17 mouse cellular contexts compared by ENCODE assay signal in genomic region chr11:62103380-62103911, GRCm38 (mm10).
DNase-seq lines count a peak whose midpoint lies in the region; ATAC-seq and TF ChIP-seq lines count a peak whose summit lies in the region.
"Had no signal": no experiment of that assay in that cellular context is flagged by ENCODE, and none has a peak within 500 bp of the region (broad histone marks: within the 10 kb centered on the region; RNA-seq: fewer than 3 reads in every experiment).

No protein-coding gene starts in this region.

- H3K79me2 ChIP-seq in MEL (ENCODE audit: control insufficient read depth, insufficient read depth, low read length, poor library complexity), result no peaks in the 10 kb centered on the region

- TF ChIP-seq CTCF in heart, postnatal 0 days (IDR thresholded peaks at IDR 0.05; ENCODE audit: low read depth), result no peak
- TF ChIP-seq CTCF in MEL (IDR thresholded peaks at IDR 0.05 in 2 of 3, conservative IDR thresholded peaks at IDR 0.05 in 1 of 3; ENCODE audit: control insufficient read depth in 1 of 3, insufficient read depth in 1 of 3, low read depth in 2 of 3, low read length in 3 of 3, poor library complexity in 1 of 3, severe bottlenecking in 1 of 3), result no peak

- H3K36me3 ChIP-seq in heart, postnatal 0 days (replicated peaks; ENCODE audit: control insufficient read depth, insufficient read depth, low read length), result no peaks in the 10 kb centered on the region
- peaks cover 0 to 41% of the 10 kb centered on the region in 2 experiments; a peak in 2 of 4 replicates for H3K36me3 ChIP-seq in MEL (ENCODE audit: control insufficient read depth in 1 of 2, insufficient read depth in 2 of 2, low read length in 2 of 2)
- H3K36me3 ChIP-seq: hindbrain, embryonic 10.5 days; limb, embryonic 15.5 days had no signal

- WGBS in heart, postnatal 0 days, result 7% methylated on average over 3 of the region's 3 CpGs

- no peak for TF ChIP-seq POLR2A in MEL (IDR thresholded peaks at IDR 0.05; ENCODE audit: control insufficient read depth in 1 of 2, insufficient read depth in 1 of 2, low read depth in 1 of 2, low read length in 2 of 2, poor library complexity in 1 of 2)

- no peak overlapping the region for H3K9ac ChIP-seq in heart, postnatal 0 days (replicated peaks; ENCODE audit: low read depth, low read length)
- no peak overlapping the region for H3K9ac ChIP-seq in MEL (ENCODE audit: control insufficient read depth, low read depth, low read length, poor library complexity, severe bottlenecking)
- H3K9ac ChIP-seq: limb, embryonic 15.5 days had no signal

- no peaks in the 10 kb centered on the region for H3K9me3 ChIP-seq in heart, postnatal 0 days (replicated peaks; ENCODE audit: control insufficient read depth, low read length)
- H3K9me3 ChIP-seq in MEL (replicated peaks; ENCODE audit: insufficient read depth, low read length), result no peaks in the 10 kb centered on the region
- H3K9me3 ChIP-seq: hindbrain, embryonic 10.5 days; limb, embryonic 15.5 days had no signal

- ATAC-seq in heart, postnatal 0 days (ENCODE audit: insufficient read depth, low read depth), result 0 out of 2 replicates have a peak, but pooled peaks have one; percentile 24
- peak; percentile 31 for ATAC-seq in erythroblast, adult 5-6 weeks (replicated peaks; ENCODE audit: low FRiP score, poor library complexity, severe bottlenecking)
- ATAC-seq in megakaryocyte, adult 5-6 weeks (ENCODE audit: poor library complexity, severe bottlenecking), result peak; percentile 40; the same call in 1 of the 2 replicates
- no peak for ATAC-seq in inflammation-experienced regulatory T-cells, adult 6 months
- ATAC-seq: forebrain, embryonic 16.5 days; Patski had no signal

- H3K4me3 ChIP-seq in heart, postnatal 0 days (ENCODE audit: low read depth, low read length), result no peak overlapping the region
- no peak overlapping the region for H3K4me3 ChIP-seq in MEL (ENCODE audit: control insufficient read depth in 1 of 2, insufficient read depth in 1 of 2, low read depth in 2 of 2, low read length in 2 of 2)
- H3K4me3 ChIP-seq: erythroblast, embryonic 14.5 days; gastrocnemius, adult 2 months; hindbrain, embryonic 10.5 days; limb, embryonic 15.5 days had no signal

- H3K27me3 ChIP-seq in heart, postnatal 0 days (ENCODE audit: control insufficient read depth, insufficient read depth, low read length), result no peaks in the 10 kb centered on the region
- H3K27me3 ChIP-seq in MEL (ENCODE audit: control insufficient read depth in 1 of 2, insufficient read depth in 2 of 2, low read length in 2 of 2), result no peaks in the 10 kb centered on the region
- H3K27me3 ChIP-seq: CH12.LX; limb, embryonic 15.5 days; Patski had no signal

- 0 out of 2 replicates have a peak overlapping the region, but pooled peaks have one; percentile 17 for H3K27ac ChIP-seq in heart, postnatal 0 days (ENCODE audit: low read depth)
- H3K27ac ChIP-seq in MEL (ENCODE audit: control insufficient read depth, low read depth, low read length), result peak overlapping the region; percentile 45
- H3K27ac ChIP-seq: gastrocnemius, adult 2 months; hindbrain, embryonic 10.5 days; limb, embryonic 15.5 days had no signal

- H3K4me1 ChIP-seq in heart, postnatal 0 days (ENCODE audit: control insufficient read depth, insufficient read depth), result no peaks in the 10 kb centered on the region
- peaks cover 13 to 27% of the 10 kb centered on the region in 2 experiments for H3K4me1 ChIP-seq in MEL (ENCODE audit: control insufficient read depth in 1 of 2, insufficient read depth in 2 of 2, low read length in 2 of 2)
- H3K4me1 ChIP-seq: limb, embryonic 15.5 days had no signal

- TF ChIP-seq EP300 in heart, postnatal 0 days (IDR thresholded peaks at IDR 0.05; ENCODE audit: low read depth), result no peak
- peak; percentile 85 to 88 for TF ChIP-seq EP300 in MEL (IDR thresholded peaks at IDR 0.05; ENCODE audit: low read depth in 1 of 2, low read length in 2 of 2)

- intact Hi-C loops in heart, postnatal 14 days (cut with DNase I), result no loop called here

- DNase-seq in heart, postnatal 0 days (ENCODE audit: low spot score), result no peak
- no peak for DNase-seq in heart, postnatal 14 days
- DNase-seq in MEL (ENCODE audit: low read depth, low spot score), result peak; percentile 92
- DNase-seq in T-cell, adult 2 months (ENCODE audit: low spot score), result no peak
- DNase-seq: cerebellum, adult 2 months; embryo, embryonic 11 days; gastrocnemius, adult 2 months; kidney, adult 11 months had no signal

- no peak overlapping the region for H3K4me2 ChIP-seq in heart, postnatal 0 days (ENCODE audit: low read depth, low read length)
- H3K4me2 ChIP-seq: limb, embryonic 15.5 days had no signal

- no peak for TF ChIP-seq RAD21 in MEL (IDR thresholded peaks at IDR 0.05; ENCODE audit: low read depth, low read length)

TF ChIP-seq in MEL, 35 proteins besides CTCF, POLR2A, EP300 and RAD21:
- TF ChIP-seq ELF1 (IDR thresholded peaks at IDR 0.05; ENCODE audit: low read depth, low read length) (peak; percentile 75; the same call in 1 of the 2 replicates), ETS1 (IDR thresholded peaks at IDR 0.05; ENCODE audit: low read depth, low read length) (peak; percentile 74), MXI1 (IDR thresholded peaks at IDR 0.05; ENCODE audit: low read depth, low read length) (peak; percentile 15; the same call in 1 of the 2 replicates), MAX (IDR thresholded peaks at IDR 0.05; ENCODE audit: low read length) (no peak), JUND (IDR thresholded peaks at IDR 0.05; ENCODE audit: low read depth, low read length) (no peak), RCOR1 (IDR thresholded peaks at IDR 0.05; ENCODE audit: low read depth, low read length) (peak; percentile 97), TAL1 (IDR thresholded peaks at IDR 0.05; ENCODE audit: low read length) (peak; percentile 64), TCF12 (IDR thresholded peaks at IDR 0.05; ENCODE audit: low read depth, low read length) (peak; percentile 88), GATA1 (IDR thresholded peaks at IDR 0.05; ENCODE audit: low read depth, low read length) (peak; percentile 96), MYC (IDR thresholded peaks at IDR 0.05; ENCODE audit: low read depth, low read length) (0 out of 2 replicates have a peak, but pooled peaks have one; percentile 68), MAZ (IDR thresholded peaks at IDR 0.05; ENCODE audit: low read depth, low read length) (no peak), SIN3A (IDR thresholded peaks at IDR 0.05; ENCODE audit: low read length) (peak; percentile 61)
